10 mouse cellular contexts compared by ENCODE assay signal in genomic region chr6:118561225-118561624, GRCm38 (mm10). TPM values are rescaled to one million over a fixed set of nuclear protein-coding genes. Genes with fewer than 3 reads are reported as not detected.
A peak's percentile ranks its signal among the peaks of the same experiment; 100 is the strongest.
DNase-seq lines count a peak whose midpoint lies in the region; ATAC-seq lines count a peak whose summit lies in the region.
"Had no signal": no experiment of that assay in that cellular context is flagged by ENCODE, and none has a peak within 500 bp of the region (broad histone marks: within the 10 kb centered on the region; RNA-seq: fewer than 3 reads in every experiment).

No protein-coding gene starts in this region.

- peaks cover 29% of the 10 kb centered on the region for H3K36me3 ChIP-seq in megakaryocyte, embryonic 14.5 days (replicated peaks; ENCODE audit: low read length)
- peaks cover 3% of the 10 kb centered on the region; the same call in 1 of the 2 replicates for H3K36me3 ChIP-seq in forebrain, embryonic 11.5 days (ENCODE audit: control insufficient read depth, insufficient read depth, low read length)
- peaks cover 29% of the 10 kb centered on the region for H3K36me3 ChIP-seq in limb, embryonic 13.5 days
- H3K36me3 ChIP-seq in stomach, embryonic 15.5 days = peaks cover 3% of the 10 kb centered on the region; the same call in 1 of the 2 replicates

- WGBS in forebrain, embryonic 11.5 days = 85% methylated on average over 8 of the region's 8 CpGs
- WGBS in limb, embryonic 13.5 days = 79% methylated on average over 8 of the region's 8 CpGs
- WGBS in stomach, embryonic 15.5 days = 73% methylated on average over 8 of the region's 8 CpGs

- peak overlapping the region; percentile 93 for H3K4me3 ChIP-seq in megakaryocyte, embryonic 14.5 days (replicated peaks)
- peak overlapping the region; percentile 64 for H3K4me3 ChIP-seq in forebrain, embryonic 11.5 days (ENCODE audit: low read depth, low read length)
- H3K4me3 ChIP-seq in limb, embryonic 13.5 days = peak overlapping the region; percentile 71
- peak overlapping the region; percentile 73 for H3K4me3 ChIP-seq in stomach, embryonic 15.5 days (replicated peaks)

- no peaks in the 10 kb centered on the region for H3K9me3 ChIP-seq in megakaryocyte, embryonic 14.5 days
- no peaks in the 10 kb centered on the region for H3K9me3 ChIP-seq in forebrain, embryonic 11.5 days (ENCODE audit: control insufficient read depth, low read length)
- H3K9me3 ChIP-seq in limb, embryonic 13.5 days = no peaks in the 10 kb centered on the region
- no peaks in the 10 kb centered on the region for H3K9me3 ChIP-seq in stomach, embryonic 15.5 days

- no peak overlapping the region for H3K27ac ChIP-seq in forebrain, embryonic 11.5 days (ENCODE audit: low read depth, low read length)
- no peak overlapping the region for H3K27ac ChIP-seq in limb, embryonic 13.5 days
- H3K27ac ChIP-seq in stomach, embryonic 15.5 days = no peak overlapping the region

- no peaks in the 10 kb centered on the region for H3K27me3 ChIP-seq in megakaryocyte, embryonic 14.5 days (replicated peaks)
- no peaks in the 10 kb centered on the region for H3K27me3 ChIP-seq in forebrain, embryonic 11.5 days (ENCODE audit: control insufficient read depth, insufficient read depth, low read length)
- H3K27me3 ChIP-seq in limb, embryonic 13.5 days = no peaks in the 10 kb centered on the region
- no peaks in the 10 kb centered on the region for H3K27me3 ChIP-seq in stomach, embryonic 15.5 days (replicated peaks)

- DNase-seq in forebrain, embryonic 11.5 days (ENCODE audit: low spot score) = no peak
- no peak for DNase-seq in embryo, embryonic 11 days
- DNase-seq in layer of hippocampus, postnatal 25 days (ENCODE audit: extremely low spot score in 1 of 2, low spot score in 1 of 2) = no peak
- DNase-seq: adrenal gland, postnatal 25 days; kidney, postnatal 25 days had no signal

- H3K4me1 ChIP-seq in megakaryocyte, embryonic 14.5 days = peaks cover 21% of the 10 kb centered on the region
- peaks cover 9% of the 10 kb centered on the region; the same call in 1 of the 2 replicates for H3K4me1 ChIP-seq in forebrain, embryonic 11.5 days (replicated peaks; ENCODE audit: control insufficient read depth, insufficient read depth, low read length)
- H3K4me1 ChIP-seq in limb, embryonic 13.5 days = peaks cover 23% of the 10 kb centered on the region
- no peaks in the 10 kb centered on the region for H3K4me1 ChIP-seq in stomach, embryonic 15.5 days

- H3K4me2 ChIP-seq in forebrain, embryonic 11.5 days (ENCODE audit: low read depth, low read length, severe bottlenecking) = peak overlapping the region; percentile 92
- peak overlapping the region; percentile 93 for H3K4me2 ChIP-seq in limb, embryonic 13.5 days (replicated peaks)
- H3K4me2 ChIP-seq in stomach, embryonic 15.5 days = peak overlapping the region; percentile 82

- peak overlapping the region; percentile 91 for H3K9ac ChIP-seq in forebrain, embryonic 11.5 days (ENCODE audit: low read length)
- H3K9ac ChIP-seq in limb, embryonic 13.5 days = peak overlapping the region; percentile 90
- H3K9ac ChIP-seq in stomach, embryonic 15.5 days = peak overlapping the region; percentile 66; the same call in 1 of the 2 replicates

- ATAC-seq in megakaryocyte, adult 5-6 weeks (ENCODE audit: poor library complexity, severe bottlenecking) = no peak
- ATAC-seq in forebrain, embryonic 11.5 days (replicated peaks; ENCODE audit: low FRiP score) = no peak
- ATAC-seq in limb, embryonic 13.5 days (ENCODE audit: low FRiP score, low read depth) = no peak
- ATAC-seq in stomach, embryonic 15.5 days (ENCODE audit: insufficient read depth, low FRiP score, low read depth) = no peak
- ATAC-seq in megakaryocyte progenitor cell, adult 5-6 weeks (replicated peaks; ENCODE audit: poor library complexity) = no peak

RNA-seq across cellular contexts. Expression of gene Ankrd26, which starts 0.8 kb away (rescaled TPM):
- polyA plus RNA-seq in megakaryocyte, embryonic 14.5 days (2012; ENCODE audit: insufficient read depth, low replicate concordance) = 0.12 and 0.30 TPM in 2 replicates
- 1.8 and 2.7 TPM in 2 replicates for total RNA-seq in megakaryocyte, adult 5-6 weeks (2015)
- 4.1 and 9.7 TPM in 2 replicates for total RNA-seq in megakaryocyte, adult 5-6 weeks (2017)
- 25.8 and 26.1 TPM in 2 replicates for polyA plus RNA-seq in forebrain, embryonic 11.5 days (2014; fragmentation: Nextera tagmentation; extraction: Ambion mirVana)
- 16.4 and 16.8 TPM in 2 replicates for polyA plus RNA-seq in limb, embryonic 13.5 days (2015; fragmentation: Nextera tagmentation; extraction: Ambion mirVana)
- polyA plus RNA-seq in stomach, embryonic 15.5 days (2015; fragmentation: Nextera tagmentation; extraction: Ambion mirVana) = 10.8 and 13.0 TPM in 2 replicates
- 8.6 and 14.6 TPM in 2 replicates for total RNA-seq in megakaryocyte progenitor cell, adult 5-6 weeks (2015)
- total RNA-seq in megakaryocyte progenitor cell, adult 5-6 weeks (2017) = 15.0 and 19.7 TPM in 2 replicates
- total RNA-seq in layer of hippocampus, postnatal 25 days (2021) = 1 to 10 TPM; 8.2 to 8.5 TPM
